Mouse (Mus musculus) MEL (cell line): ENCODE measurements around the gene Rfk. TPM values are rescaled to one million over a fixed set of nuclear protein-coding genes. Genes with fewer than 3 reads are reported as not detected.

Experiments
- DNase-seq: peaks from one replicate; pipeline ENCODE4 v3.0.0; 2011; ENCODE audit warnings: low read depth, low spot score
- H3K27ac ChIP-seq: 2 replicates; pipeline ENCODE4 v1.5.1; 2012; ENCODE audit warnings: low read depth, mild to moderate bottlenecking, control low read depth, low read length, moderate library complexity; ENCODE audit not compliant: control insufficient read depth
- H3K27me3 ChIP-seq, 2 experiments: fragments of 150-350 bp in 1 of 2; sonication (generic) in 1 of 2; 2 replicates each; pipeline ENCODE4 v1.6.1; 2012; ENCODE audit warnings: low read length in 2 of 2, mild to moderate bottlenecking in 2 of 2, improper control_type of control experiment in 1 of 2, moderate library complexity in 1 of 2; ENCODE audit not compliant: insufficient read depth in 2 of 2, control insufficient read depth in 1 of 2
- H3K36me3 ChIP-seq, 2 experiments: 2 replicates each; pipeline ENCODE4 v1.6.1; 2012 to 2014; ENCODE audit warnings: low read length in 2 of 2, improper control_type of control experiment in 1 of 2, inconsistent platforms in 1 of 2, mild to moderate bottlenecking in 1 of 2; ENCODE audit not compliant: insufficient read depth in 2 of 2, control insufficient read depth in 1 of 2
- H3K4me1 ChIP-seq, 2 experiments: fragments of 150-350 bp in 1 of 2; sonication (generic) in 1 of 2; 2 replicates each; pipeline ENCODE4 v1.6.1; 2012; ENCODE audit warnings: low read length in 2 of 2, improper control_type of control experiment in 1 of 2, mild to moderate bottlenecking in 1 of 2; ENCODE audit not compliant: insufficient read depth in 2 of 2, control insufficient read depth in 1 of 2
- H3K4me3 ChIP-seq, 2 experiments: fragments of 150-350 bp in 1 of 2; sonication (generic) in 1 of 2; 2 replicates each; pipeline ENCODE4 v1.5.1; 2012; ENCODE audit warnings: low read depth in 2 of 2, low read length in 2 of 2, mild to moderate bottlenecking in 2 of 2, moderate library complexity in 2 of 2, control low read depth in 1 of 2, improper control_type of control experiment in 1 of 2; ENCODE audit not compliant: control insufficient read depth in 1 of 2, insufficient read depth in 1 of 2
- H3K79me2 ChIP-seq: 2 replicates; pipeline ENCODE4 v1.6.1; 2012; ENCODE audit warnings: mild to moderate bottlenecking, low read length, moderate library complexity; ENCODE audit not compliant: control insufficient read depth, poor library complexity, insufficient read depth
- H3K9ac ChIP-seq: 2 replicates; pipeline ENCODE4 v1.6.1; 2012; ENCODE audit warnings: low read depth, mild to moderate bottlenecking, control low read depth, low read length, moderate library complexity; ENCODE audit not compliant: control insufficient read depth, poor library complexity, severe bottlenecking
- H3K9me3 ChIP-seq: fragments of 150-350 bp; sonication (generic); replicated peaks from 2 replicates; pipeline ENCODE4 v1.6.1; 2012; ENCODE audit warnings: mild to moderate bottlenecking, low read length, improper control_type of control experiment, moderate library complexity; ENCODE audit not compliant: insufficient read depth
- BHLHE40 ChIP-seq: IDR thresholded peaks from 2 replicates; pipeline ENCODE4 v1.6.1; 2012; ENCODE audit warnings: low read depth, mild to moderate bottlenecking, inconsistent platforms, low read length, improper control_type of control experiment, borderline replicate concordance
- CHD1 ChIP-seq: IDR thresholded peaks from 2 replicates; pipeline ENCODE4 v1.6.1; 2012; ENCODE audit warnings: low read depth, mild to moderate bottlenecking, inconsistent platforms, low read length, improper control_type of control experiment
- CHD2 ChIP-seq: IDR thresholded peaks from 2 replicates; pipeline ENCODE4 v1.6.1; 2011; ENCODE audit warnings: low read length, improper control_type of control experiment
- E2F4 ChIP-seq: IDR thresholded peaks from 2 replicates; pipeline ENCODE4 v1.6.1; 2011; ENCODE audit warnings: low read depth, low read length, improper control_type of control experiment, borderline replicate concordance
- ETS1 ChIP-seq: IDR thresholded peaks from 2 replicates; pipeline ENCODE4 v1.6.1; 2012; ENCODE audit warnings: low read depth, mild to moderate bottlenecking, inconsistent platforms, low read length, improper control_type of control experiment, moderate library complexity
- JUND ChIP-seq: IDR thresholded peaks from 2 replicates; pipeline ENCODE4 v1.6.1; 2011; ENCODE audit warnings: low read depth, mild to moderate bottlenecking, improper control_type of control experiment, low read length
- MAFK ChIP-seq: IDR thresholded peaks from 2 replicates; pipeline ENCODE4 v1.6.1; 2011; ENCODE audit warnings: low read depth, mild to moderate bottlenecking, low read length, improper control_type of control experiment, borderline replicate concordance
- MAX ChIP-seq: IDR thresholded peaks from 2 replicates; pipeline ENCODE4 v1.6.1; 2011; ENCODE audit warnings: low read length, improper control_type of control experiment
- MEF2A ChIP-seq: IDR thresholded peaks from 2 replicates; pipeline ENCODE4 v1.6.1; 2014; ENCODE audit warnings: low read depth, mild to moderate bottlenecking, inconsistent platforms, low read length, improper control_type of control experiment; ENCODE audit not compliant: poor library complexity, insufficient replicate concordance, severe bottlenecking; ENCODE audit errors: extremely low read depth
- MYC ChIP-seq: IDR thresholded peaks from 2 replicates; pipeline ENCODE4 v1.6.1; 2011; ENCODE audit warnings: low read depth, mild to moderate bottlenecking, low read length, improper control_type of control experiment, moderate library complexity
- NELFE ChIP-seq: IDR thresholded peaks from 2 replicates; pipeline ENCODE4 v1.6.1; 2011; ENCODE audit warnings: low read depth, low read length, improper control_type of control experiment
- POLR2A ChIP-seq, 2 experiments: IDR thresholded peaks; 2 replicates each; pipeline ENCODE4 v1.6.1; 2011 to 2012; ENCODE audit warnings: low read length in 2 of 2, mild to moderate bottlenecking in 2 of 2, control low read depth in 1 of 2, improper control_type of control experiment in 1 of 2, low read depth in 1 of 2, moderate library complexity in 1 of 2; ENCODE audit not compliant: control insufficient read depth in 1 of 2, insufficient read depth in 1 of 2, poor library complexity in 1 of 2
- POLR2AphosphoS5 ChIP-seq: IDR thresholded peaks from 2 replicates; pipeline ENCODE4 v1.6.1; 2012; ENCODE audit warnings: low read depth, borderline replicate concordance, mild to moderate bottlenecking, inconsistent platforms, low read length, moderate library complexity, mixed read lengths
- RAD21 ChIP-seq: IDR thresholded peaks from 2 replicates; pipeline ENCODE4 v1.6.1; 2011; ENCODE audit warnings: mild to moderate bottlenecking, low read depth, low read length, improper control_type of control experiment
- RCOR1 ChIP-seq: IDR thresholded peaks from 2 replicates; pipeline ENCODE4 v1.6.1; 2012; ENCODE audit warnings: low read depth, mild to moderate bottlenecking, inconsistent platforms, low read length, improper control_type of control experiment
- SIN3A ChIP-seq: IDR thresholded peaks from 2 replicates; pipeline ENCODE4 v1.6.1; 2012; ENCODE audit warnings: low read length, improper control_type of control experiment, inconsistent platforms
- TAL1 ChIP-seq: IDR thresholded peaks from 2 replicates; pipeline ENCODE4 v1.6.1; 2012; ENCODE audit warnings: mild to moderate bottlenecking, inconsistent platforms, low read length, moderate library complexity, mixed read lengths
- TCF12 ChIP-seq: IDR thresholded peaks from 2 replicates; pipeline ENCODE4 v1.6.1; 2014; ENCODE audit warnings: low read depth, mild to moderate bottlenecking, inconsistent platforms, low read length, improper control_type of control experiment, moderate library complexity
- USF1 ChIP-seq: IDR thresholded peaks from 2 replicates; pipeline ENCODE4 v1.6.1; 2014; ENCODE audit warnings: low read depth, mild to moderate bottlenecking, inconsistent platforms, low read length, improper control_type of control experiment, moderate library complexity
- USF2 ChIP-seq, 2 experiments: IDR thresholded peaks; 2 replicates each; pipeline ENCODE4 v1.6.1; 2011 to 2012; ENCODE audit warnings: improper control_type of control experiment in 2 of 2, low read length in 2 of 2, borderline replicate concordance in 1 of 2, inconsistent platforms in 1 of 2, low read depth in 1 of 2, mild to moderate bottlenecking in 1 of 2; ENCODE audit not compliant: insufficient read depth in 1 of 2
- ZC3H11A ChIP-seq: IDR thresholded peaks from 2 replicates; pipeline ENCODE4 v1.6.1; 2012; ENCODE audit warnings: low read depth, mild to moderate bottlenecking, inconsistent platforms, low read length, improper control_type of control experiment
- ZKSCAN1 ChIP-seq: IDR thresholded peaks from 2 replicates; pipeline ENCODE4 v1.6.1; 2012; ENCODE audit warnings: low read depth, mild to moderate bottlenecking, inconsistent platforms, low read length, improper control_type of control experiment, moderate library complexity
- ZMIZ1 ChIP-seq: IDR thresholded peaks from 2 replicates; pipeline ENCODE4 v1.6.1; 2012; ENCODE audit warnings: low read depth, mild to moderate bottlenecking, inconsistent platforms, low read length, improper control_type of control experiment, moderate library complexity
- polyA plus RNA-seq, 2 experiments: library from polyadenylated mRNA; stranded (reverse) in 1 of 2; unstranded in 1 of 2; fragments of >175 nt in 1 of 2; fragments of >200 nt in 1 of 2; gene quantifications; 2 replicates each; pipeline versions ENCODE4 v1.2.1 to v1.2.4; 2012; ENCODE audit warnings: low replicate concordance in 2 of 2, low read depth in 1 of 2; ENCODE audit not compliant: insufficient read length in 2 of 2, insufficient read depth in 1 of 2, missing spikeins in 1 of 2
- total RNA-seq: library from RNA; depleted of rRNA; stranded (reverse); fragments of 300-350 nt; gene quantifications from 2 replicates; pipeline ENCODE4 v1.2.3, GENCODE M21; 2012

Gene Rfk
- total and polyA plus RNA-seq, 3 experiments = 16.2 to 39.7 TPM; not detected in 1

- H3K9me3 ChIP-seq = no peaks in the 10 kb centered on the region
- TF ChIP-seq TAL1 = no peak
- no peak for TF ChIP-seq USF1
- no peak for TF ChIP-seq JUND
- no peak for TF ChIP-seq ETS1
- TF ChIP-seq CHD2 = no peak
- no peak for TF ChIP-seq POLR2AphosphoS5
- no peak for TF ChIP-seq RAD21
- TF ChIP-seq ZC3H11A = no peak
- no peak for TF ChIP-seq MAX
- no peak for TF ChIP-seq USF2 (IDR thresholded peaks at IDR 0.05; ENCODE audit: borderline replicate concordance in 1 of 2, insufficient read depth in 1 of 2, low read depth in 1 of 2, low read length in 2 of 2)
- TF ChIP-seq MAFK = no peak
- TF ChIP-seq MYC = no peak
- no peak for TF ChIP-seq BHLHE40
- TF ChIP-seq TCF12 = no peak
- no peak for TF ChIP-seq NELFE
- no peak for TF ChIP-seq ZMIZ1
- no peak for TF ChIP-seq ZKSCAN1
- no peak for TF ChIP-seq RCOR1
Observed at GRCm38 (mm10) chr19:17409351-17409750, 15.5 kb downstream of the Rfk start.

GRCm38 (mm10) chr19:17410465-17411065 lies 16.7 kb downstream of the Rfk start:
- Histone ChIP-seq H3K27ac (no peak overlapping the region), H3K9ac (no peak overlapping the region), H3K9me3 (no peaks in the 10 kb centered on the region), H3K36me3 (no peaks in the 10 kb centered on the region), H3K4me1 (no peaks in the 10 kb centered on the region), H3K4me3 (no peak overlapping the region), H3K27me3 (no peaks in the 10 kb centered on the region), H3K79me2 (no peaks in the 10 kb centered on the region)
- no peak for DNase-seq
- TF ChIP-seq NELFE (no peak), CHD2 (no peak), E2F4 (no peak), RCOR1 (no peak), MYC (no peak), POLR2A (IDR thresholded peaks at IDR 0.05; ENCODE audit: control insufficient read depth in 1 of 2, insufficient read depth in 1 of 2, low read depth in 1 of 2, low read length in 2 of 2, poor library complexity in 1 of 2) (no peak), CHD1 (no peak), SIN3A (no peak), USF2 (IDR thresholded peaks at IDR 0.05; ENCODE audit: borderline replicate concordance in 1 of 2, insufficient read depth in 1 of 2, low read depth in 1 of 2, low read length in 2 of 2) (no peak), MEF2A (no peak)

More at GRCm38 (mm10) chr19:17409351-17409750, 15.5 kb downstream of the Rfk start:
- Histone ChIP-seq H3K9ac (no peak overlapping the region), H3K27ac (no peak overlapping the region), H3K79me2 (no peaks in the 10 kb centered on the region), H3K36me3 (no peaks in the 10 kb centered on the region), H3K27me3 (no peaks in the 10 kb centered on the region), H3K4me3 (no peak overlapping the region), H3K4me1 (no peaks in the 10 kb centered on the region)
- DNase-seq = no peak
